Mouse (Mus musculus): ENCODE measurements around the gene Mark1. TPM values are rescaled to one million over a fixed set of nuclear protein-coding genes. Genes with fewer than 3 reads are reported as not detected.

Mark1 gene
- total RNA-seq (2021) = 10 to 100 TPM; 12.9 to 13.6 TPM
- long read RNA-seq, experiment 1, full-length matches to known transcripts = 12 of 26 reads
- long read RNA-seq, experiment 1, partial matches to known transcripts = 3 of 26 reads
- long read RNA-seq, experiment 1, other reads (novel, unspliced or antisense) = 11 of 26 reads
- long read RNA-seq, experiment 2, full-length matches to known transcripts = 10 of 22 reads
- long read RNA-seq, experiment 2, partial matches to known transcripts = 0 of 22 reads
- long read RNA-seq, experiment 2, other reads (novel, unspliced or antisense) = 12 of 22 reads

DNA sequence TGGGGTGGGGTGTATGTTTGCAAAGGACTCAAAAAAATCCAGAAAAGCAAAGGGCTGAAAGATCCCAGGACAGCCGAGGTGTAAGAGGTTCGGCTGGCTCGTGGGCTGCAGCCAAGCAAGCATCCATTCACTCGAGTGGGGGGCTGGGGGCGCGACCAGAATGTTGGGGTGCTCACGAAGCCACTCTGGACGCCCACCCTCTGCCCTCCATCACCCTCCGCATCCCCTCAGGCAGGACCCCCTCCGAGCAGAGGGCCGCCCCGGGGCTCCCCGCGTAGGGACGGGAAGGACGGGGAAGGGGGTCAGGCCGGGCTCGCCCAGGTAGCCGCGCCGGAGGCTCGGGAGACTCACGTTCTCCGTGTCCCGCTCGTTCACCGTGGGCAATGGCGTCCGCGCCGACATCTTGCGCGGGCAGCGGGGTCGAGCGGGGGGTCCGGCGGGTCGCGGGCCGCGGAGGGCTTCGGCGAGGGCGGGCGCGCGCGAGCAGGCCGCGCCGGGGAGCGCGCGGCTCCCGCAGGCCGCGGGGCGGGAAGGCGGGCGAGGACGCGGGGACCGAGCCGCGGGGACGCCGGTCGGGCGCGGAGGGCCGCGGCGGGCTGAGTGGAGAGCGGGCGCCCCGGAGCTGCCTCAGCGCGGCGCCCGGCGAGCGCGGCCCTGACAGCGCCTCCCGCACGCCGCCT, at the start of gene Mark1:
Gene Mark1 (minus strand): TSS at position 500 of the 680 bp plus-strand sequence.
- DNase-seq (ENCODE audit: low spot score in 2 of 2) = peak; percentile 36 to 39

DNA sequence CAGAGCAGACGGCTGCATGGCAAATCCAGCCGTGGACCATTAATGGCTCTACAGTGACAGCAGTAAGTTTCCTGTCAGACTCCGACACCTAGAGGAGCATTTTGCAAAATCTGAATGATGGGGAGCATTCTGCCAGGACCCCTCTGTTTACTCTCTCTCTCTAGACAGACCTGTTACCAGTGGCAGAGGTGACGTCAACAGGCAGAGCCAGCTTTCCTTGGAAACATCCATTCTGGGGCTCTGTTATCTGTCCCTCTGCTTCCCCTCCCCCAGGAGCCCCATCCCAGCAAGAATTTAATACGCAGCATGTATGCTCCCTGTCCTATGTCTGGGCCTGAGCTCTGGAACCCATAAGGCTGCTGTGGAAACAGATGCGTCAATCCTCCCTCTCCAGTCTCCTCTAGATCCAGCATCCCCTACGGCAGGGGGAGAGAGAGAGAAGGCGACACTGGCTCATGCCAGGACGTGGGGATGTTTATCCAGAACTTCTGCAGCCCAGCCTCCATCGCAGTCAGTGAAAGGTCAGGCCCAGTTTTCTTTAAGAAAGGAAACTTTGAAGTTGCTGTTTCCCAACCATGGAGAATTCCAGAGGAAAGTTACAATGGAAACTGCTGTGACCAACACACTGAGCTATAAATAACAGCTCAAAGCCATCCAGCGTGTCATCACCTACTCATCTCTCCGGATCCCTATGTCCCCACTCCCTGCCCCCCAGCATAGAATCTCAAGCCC, 48.3 kb upstream of the Mark1 start:
- DNase-seq (ENCODE audit: low spot score in 2 of 2) = no peak

DNA sequence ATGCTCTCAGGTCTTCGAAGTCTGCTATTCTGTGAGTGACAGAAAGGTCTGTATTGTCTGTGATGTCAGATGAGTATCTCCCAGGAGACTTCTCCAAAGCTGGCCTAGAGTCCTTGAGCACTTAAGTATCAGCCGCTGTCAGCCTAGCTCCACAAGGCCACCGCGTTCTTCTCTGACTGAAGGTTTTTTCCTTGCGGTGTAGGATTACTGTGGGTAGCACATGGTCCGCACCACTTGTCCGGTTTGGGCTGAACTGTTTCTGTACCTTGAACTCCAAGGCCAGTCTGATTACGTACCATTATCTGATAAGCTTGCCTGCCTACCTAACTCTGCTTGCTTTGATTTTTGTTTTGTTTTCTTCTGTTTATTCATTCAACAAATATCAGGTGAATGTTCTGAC, 47.1 kb upstream of the Mark1 start:
- no peak for DNase-seq (ENCODE audit: low spot score in 2 of 2)

DNA sequence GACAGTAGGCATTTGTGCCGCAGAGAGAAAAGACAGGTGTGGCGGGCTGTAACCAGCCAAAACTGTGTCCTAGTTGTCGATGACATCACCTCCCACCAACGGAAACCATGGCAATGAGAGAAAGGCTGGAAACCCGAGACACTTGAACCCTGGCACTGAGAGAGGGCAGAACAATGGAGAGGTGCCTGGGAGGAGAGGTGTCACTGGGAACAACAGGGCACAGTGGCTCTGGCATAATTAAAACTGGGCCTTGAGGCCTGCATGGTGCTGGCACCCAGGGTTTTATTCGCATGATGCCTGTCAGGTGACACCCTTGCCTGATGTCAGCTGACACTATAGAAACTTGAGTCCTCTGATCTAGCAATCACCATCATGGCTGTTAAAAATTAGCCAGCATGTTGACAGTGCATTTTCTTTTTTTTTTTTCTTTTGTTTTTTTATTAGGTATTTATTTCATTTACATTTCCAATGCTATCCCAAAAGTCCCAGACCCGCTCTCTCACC, 38.9 kb upstream of the Mark1 start:
- DNase-seq (ENCODE audit: low spot score in 2 of 2) = no peak

DNA sequence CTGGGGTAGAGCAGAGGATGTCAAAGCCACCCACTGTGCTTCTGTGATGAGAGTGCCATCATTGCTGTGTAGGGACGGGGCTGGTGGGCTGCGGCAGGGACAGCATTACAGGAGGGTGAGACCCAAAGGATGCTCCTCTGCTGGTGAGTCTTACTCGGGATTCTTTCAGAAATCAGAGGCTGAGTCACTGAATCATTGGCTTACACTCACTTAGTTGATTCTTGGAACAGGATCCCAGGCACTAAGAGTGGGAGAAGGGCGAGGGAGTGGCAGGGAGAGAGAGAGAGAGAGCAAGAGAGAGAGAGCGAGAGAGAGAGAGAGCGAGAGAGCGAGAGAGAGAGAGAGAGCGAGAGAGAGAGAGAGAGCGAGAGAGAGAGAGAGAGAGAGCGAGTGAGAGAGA, 31.2 kb upstream of the Mark1 start:
- no peak for DNase-seq (ENCODE audit: low spot score in 2 of 2)

DNA sequence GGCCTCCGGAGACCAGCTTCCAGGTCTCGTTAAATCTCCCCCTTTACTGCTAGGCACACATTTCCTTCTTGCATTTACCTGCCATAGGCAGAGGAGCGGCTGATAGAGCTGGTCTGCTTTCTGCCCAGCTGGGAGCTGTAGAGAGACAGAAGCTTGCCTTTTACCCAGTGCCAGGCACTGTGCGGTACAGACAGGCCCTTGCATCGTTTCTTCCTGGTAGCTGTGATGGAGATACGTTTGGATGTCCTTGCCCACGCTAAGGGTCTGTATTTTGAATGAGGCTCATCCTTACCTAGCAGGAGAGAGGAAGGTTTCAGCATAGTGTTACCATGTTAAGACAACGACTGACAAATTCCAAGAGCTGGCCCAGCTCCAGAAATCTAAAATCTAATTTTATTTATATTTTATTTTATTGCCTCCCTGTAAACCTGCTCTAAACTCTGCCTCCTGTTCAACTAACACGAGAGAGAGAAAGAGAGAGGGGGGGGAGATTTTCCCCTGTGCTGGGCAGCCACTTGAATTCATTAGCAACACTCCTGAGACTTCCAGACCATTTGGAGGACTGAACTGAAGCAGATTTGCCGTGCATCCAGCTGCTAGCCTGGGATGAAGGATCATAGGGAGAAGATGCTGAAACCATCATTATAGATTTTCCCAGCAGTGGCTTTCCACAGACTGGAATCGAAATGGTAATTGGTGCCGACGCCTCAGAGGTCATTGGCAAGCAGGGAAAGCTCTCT, 21.2 kb upstream of the Mark1 start:
- no peak for DNase-seq (ENCODE audit: low spot score in 2 of 2)

DNA sequence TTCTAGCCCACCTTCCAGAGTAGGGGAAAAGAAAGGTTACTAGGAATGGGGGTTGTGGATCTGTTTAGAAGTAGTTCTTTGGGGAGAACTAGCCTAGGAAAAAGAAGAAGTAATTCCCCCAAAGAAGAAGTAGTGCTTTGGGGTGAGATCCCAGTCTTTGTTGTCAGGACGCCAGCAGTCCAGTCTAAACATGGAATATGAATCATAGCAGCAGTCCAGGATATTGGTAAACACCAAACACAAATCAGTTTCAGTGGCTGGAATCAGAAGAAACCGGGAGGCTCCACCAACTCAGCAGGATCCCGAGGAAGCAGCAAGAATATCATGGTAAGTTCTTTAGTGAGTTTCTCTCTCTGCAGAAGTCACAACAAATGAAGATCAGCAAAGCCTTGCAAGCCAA, 13.2 kb upstream of the Mark1 start:
- no peak for DNase-seq (ENCODE audit: low spot score in 2 of 2)

DNA sequence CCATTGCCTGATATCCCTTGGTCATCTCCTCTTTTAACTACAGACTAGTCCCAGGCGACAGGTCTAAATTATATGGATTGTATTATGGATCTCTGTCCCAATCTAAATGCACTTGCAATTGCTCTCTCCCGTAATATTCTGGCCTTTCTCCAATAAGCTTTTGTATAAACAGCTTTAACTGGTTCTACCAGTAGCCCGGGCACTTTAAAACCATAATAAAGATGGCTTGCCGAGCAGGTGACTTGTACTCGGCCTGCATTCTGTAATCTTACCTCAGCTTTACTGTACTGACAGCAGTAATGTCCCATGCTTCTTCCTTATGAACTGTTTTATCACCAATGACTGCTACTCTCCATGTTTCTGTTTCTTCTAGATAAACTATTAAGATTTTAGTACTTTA, 7.7 kb upstream of the Mark1 start:
- no peak for DNase-seq (ENCODE audit: low spot score in 2 of 2)

DNA sequence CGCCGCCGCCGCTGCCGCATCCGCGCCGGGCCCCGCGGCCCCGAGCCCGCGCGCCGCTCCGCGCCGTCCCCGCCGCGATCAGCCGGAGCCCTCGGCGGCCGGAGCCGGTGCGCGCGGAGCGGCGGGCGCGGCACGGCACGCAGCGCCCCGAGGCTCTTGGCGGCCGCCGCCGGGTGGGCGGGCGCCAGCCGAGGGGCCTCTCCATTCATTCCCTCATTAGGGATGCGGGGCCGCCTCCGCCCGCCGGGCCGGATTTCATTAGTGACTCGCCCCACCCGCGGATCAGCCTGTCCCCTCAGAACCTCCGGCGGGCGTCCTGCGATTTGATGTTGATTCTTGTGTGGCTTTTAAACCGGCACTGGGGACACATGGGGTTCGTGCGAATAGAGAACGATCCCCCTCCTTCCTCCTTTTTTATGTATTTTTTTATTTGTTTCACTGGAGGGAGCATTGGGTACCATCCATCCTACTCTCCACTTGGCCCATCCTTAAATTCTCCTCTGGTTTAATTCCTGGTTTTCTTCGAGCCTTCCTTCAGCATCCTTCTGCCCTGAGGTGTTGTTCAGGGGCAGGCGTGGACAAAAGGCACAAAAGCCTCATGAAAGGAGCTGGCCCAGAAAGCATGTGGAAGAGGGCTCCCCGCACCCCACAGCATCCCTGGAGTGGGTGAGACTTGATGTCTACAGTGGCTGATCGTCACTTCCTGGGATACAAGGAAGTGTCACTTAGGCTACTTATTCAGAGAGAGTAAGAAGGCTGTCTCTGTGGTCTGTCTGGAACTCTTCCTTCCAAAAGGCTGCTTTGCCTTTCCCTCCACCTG, 620 bp upstream of the Mark1 start:
- peak; percentile 35 to 62 for DNase-seq (ENCODE audit: low spot score in 2 of 2)

DNA sequence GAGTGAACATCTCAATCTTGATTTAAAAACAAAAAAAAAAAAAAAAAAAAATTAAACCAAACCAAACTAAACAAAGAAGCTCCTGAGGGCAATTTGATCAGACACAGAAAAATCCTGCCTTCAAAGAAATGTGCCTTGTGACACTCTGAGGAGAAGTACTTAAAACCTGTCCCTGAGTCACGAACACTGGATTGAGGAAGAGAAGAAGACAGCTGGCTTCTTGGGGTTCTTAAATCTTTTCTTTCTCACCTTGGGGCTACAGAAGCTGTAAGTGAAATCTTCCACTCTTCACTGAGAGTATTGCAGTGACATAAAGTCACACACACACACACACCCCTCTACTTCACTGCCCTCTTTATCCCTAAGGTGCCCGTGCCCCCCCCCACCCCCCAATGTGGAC, 739 bp downstream of the Mark1 start:
- no peak for DNase-seq (ENCODE audit: low spot score in 2 of 2)

DNA sequence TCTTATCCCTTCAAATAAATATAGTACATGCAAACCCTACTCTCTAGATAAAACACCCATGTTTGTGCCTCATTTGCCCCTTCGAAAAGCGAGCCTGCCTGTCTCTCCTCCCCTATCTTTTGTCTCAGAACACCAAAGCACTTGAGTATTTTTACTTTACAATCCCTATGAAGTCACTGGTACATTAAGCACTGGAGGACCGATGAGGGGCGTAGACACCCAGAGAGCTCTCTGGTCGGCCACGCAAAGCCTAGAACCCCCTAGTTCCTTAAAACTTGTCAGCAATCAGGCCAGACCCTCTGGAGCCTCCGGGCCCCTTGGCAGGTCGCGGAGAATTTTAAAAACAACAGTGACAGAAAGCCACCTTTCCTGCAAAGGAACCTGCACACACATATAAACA, 1.2 kb downstream of the Mark1 start:
- no peak for DNase-seq (ENCODE audit: low spot score in 2 of 2)

DNA sequence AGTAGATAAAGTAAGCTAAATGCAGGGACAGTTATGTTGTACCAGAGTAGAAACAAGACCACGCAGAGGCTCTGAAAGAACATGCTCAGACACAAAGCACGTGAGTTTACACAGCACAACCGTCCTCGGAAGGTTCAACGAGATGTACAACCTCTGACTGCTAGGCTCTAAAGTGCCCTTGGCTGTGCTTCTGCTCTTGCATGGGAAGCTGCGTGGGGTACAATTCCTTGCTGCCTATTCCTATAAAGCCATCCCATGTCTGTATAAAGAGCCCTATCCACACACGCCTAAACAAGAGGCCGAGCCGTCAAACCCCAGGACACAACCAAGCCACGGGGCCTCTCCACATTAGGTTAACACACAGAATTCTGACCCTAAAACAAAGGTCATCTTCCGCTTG, 1.9 kb downstream of the Mark1 start:
- DNase-seq (ENCODE audit: low spot score in 2 of 2) = no peak

DNA sequence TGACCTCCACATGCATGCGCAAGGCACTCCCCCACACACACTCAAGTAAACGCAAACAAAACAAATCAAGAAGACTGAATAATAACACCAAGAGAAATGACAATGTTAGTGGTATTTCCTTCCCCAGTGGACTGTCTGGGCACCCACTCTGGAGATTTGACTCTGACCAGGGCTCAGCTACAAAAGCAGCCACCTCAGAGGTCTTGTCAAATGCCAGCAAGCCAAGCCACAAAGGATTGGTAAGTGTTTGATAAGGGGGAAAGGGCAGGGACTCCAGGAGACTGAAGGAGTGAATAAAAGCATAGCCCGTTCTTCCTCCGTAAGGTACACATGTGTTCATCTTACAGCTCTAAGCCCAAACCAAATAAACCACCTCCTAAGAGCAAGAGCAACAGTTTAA, 4.0 kb downstream of the Mark1 start:
- no peak for DNase-seq (ENCODE audit: low spot score in 2 of 2)

DNA sequence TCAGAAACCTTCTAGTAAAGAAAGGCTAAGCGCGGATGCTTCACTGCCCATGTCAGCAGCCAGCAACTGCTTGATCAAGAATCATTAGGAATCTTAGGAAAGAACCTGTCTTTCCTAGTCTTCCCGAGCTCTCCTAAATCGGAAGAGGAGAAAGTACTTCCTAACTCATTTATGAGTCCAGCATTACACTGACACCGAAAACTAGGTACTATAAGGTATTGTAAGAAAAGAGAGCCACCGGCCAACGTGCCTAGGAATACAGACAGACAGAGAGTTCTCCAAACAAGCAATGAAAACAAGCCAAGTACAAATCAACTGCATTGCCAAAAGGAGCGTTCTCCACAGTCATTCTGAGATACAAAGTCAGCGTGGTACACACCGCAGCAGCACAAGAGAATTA, 8.2 kb downstream of the Mark1 start:
- DNase-seq (ENCODE audit: low spot score in 2 of 2) = no peak

DNA sequence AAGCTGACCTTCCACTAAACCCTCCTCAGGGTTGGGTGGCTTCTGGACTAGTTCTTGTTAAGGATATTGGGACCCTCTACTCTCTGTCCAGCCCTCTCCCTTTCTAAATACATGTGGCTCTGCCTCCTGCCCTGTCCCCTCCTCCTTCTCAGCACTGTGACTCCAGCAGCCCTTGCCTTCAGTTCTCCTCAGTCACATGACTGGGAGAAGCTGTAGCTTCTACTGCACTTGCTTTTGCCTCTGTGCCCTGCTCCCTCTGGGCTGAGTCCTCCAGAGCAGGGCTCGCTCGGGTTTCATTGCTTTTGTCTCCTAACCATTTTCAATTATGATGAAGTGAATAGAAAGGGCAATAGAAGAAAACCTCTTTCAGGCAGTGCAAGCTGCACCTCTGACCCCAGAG, 12.6 kb downstream of the Mark1 start:
- no peak for DNase-seq (ENCODE audit: low spot score in 2 of 2)

DNA sequence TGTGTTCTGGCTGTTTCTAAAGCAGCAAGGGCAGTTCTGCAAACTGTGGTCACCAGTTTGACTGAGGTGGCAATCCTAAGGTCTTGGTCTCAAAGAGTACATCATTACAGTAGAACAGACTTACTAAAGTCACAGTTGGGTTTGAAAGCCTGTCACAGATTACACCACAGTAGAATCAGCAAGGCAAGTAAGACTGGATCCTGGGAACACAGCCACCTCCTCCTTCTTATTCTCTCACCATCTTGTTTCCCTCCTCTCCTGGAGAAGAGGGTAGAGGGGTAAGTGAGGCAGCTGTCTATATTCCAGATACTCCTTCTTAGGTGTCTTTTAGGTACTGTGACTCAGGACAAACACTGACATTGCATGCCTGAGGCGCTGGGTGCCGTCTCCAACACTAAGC, 14.6 kb downstream of the Mark1 start:
- DNase-seq (ENCODE audit: low spot score in 2 of 2) = no peak

DNA sequence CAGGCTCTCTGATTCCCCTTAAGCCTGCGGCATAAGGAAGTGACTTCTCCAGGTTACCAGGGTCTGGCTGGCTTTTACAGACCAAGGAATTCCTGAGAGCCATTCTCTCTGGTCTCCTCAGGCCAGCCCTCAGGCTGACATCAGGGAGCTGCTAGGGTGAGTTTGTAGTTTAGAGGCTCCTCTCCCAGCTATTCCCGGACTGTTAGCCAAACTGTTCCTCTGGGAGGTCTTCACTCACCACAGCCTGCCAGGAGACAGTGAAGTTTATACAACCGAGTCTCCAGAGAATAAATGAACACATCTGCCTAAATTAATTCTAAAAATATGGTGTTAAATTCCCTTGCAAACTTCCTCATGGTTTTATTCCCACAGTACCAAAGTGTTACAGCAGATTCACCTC, 15.6 kb downstream of the Mark1 start:
- no peak for DNase-seq (ENCODE audit: low spot score in 2 of 2)

DNA sequence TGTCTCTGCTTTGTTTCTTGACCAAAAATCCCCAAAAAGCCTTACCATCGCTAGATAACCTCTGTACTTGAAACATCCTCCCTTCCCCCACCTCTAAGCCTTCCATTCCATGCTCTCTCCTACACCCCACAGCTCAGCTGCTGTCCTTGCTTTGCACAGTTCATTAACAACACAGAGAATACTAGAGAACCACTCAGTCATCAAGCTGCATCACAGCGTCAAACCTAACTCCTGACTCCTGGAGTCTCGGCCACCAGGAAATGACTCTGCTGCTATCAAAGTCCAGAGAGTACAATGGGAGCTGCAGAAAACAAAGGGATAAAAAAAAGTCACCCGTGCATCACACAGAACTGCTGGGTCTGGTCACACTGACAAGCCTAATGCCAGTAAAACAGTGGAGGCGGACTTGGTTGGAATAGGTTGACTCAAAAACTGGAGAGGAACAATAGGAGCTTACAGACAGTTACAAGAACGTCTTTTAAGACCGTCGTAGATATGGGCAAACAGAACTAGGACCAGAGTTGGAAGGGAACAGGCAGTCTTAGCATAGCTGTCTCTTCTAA, 27.1 kb downstream of the Mark1 start:
- DNase-seq (ENCODE audit: low spot score in 2 of 2) = no peak

DNA sequence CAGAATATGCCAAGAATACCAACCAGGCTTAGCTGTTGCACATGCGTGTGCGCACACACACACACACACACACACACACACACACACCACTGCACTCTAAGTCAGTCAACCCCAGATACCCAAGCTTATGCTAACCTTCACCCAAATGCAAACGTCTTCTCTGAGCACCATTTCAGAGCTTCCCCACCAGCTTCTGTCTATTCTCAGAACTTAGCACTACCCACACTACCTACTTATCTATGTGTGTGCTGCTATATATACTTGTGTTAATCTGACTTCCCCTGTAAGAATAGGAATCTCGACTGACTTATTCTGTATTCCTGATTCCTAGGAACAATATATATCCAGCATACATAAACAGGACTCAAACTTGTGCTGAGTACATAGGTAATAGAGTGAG, 30.0 kb downstream of the Mark1 start:
- DNase-seq (ENCODE audit: low spot score in 2 of 2) = no peak

DNA sequence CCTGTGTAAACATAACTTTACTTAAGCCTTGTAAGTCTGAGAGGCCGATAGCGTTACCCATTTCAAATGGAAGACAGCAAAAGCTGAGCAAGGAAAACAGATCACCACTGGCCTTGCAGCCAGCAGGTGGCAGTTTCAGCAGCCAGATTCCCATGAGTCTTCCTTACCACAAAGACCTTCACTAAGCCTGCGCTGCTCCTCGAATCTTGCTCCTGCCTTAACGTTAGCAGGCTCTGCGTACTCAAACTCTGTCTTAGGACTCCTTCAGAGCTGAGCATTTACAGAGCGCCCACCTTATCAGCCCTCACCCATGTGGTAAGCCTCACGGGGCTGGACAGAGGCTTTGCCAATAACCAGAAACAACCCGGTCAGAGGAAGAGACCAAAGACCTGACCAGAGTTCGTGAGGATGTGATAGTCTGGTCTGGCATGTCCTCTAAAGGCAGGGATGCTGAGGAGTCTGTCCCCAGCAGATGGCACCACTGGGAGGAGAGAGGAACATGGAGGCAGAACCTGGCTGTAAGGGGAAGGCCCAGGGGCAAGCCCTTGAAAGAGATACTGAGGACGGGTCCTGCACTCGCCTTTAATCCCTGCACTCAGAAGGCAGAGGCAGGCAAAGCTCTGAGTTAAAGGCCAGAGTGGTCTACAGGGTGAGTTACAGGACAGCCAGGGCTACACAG, 33.5 kb downstream of the Mark1 start:
- peak in 1 of 2 experiments; percentile 61 for DNase-seq (ENCODE audit: low spot score in 2 of 2)

Data from gastrocnemius, postnatal 4 days (tissue).